Mouse (Mus musculus) T-helper 17 cell (primary cell): Measurements from ENCODE around the gene Coro2b.

Experiments
- in situ Hi-C, 2 experiments: fragments of 300-600 bp; cut with MboI, MseI; formaldehyde crosslinking; loops; 1 replicate in 1 of 2; 2 replicates in 1 of 2; pipeline ENCODE4 v1.15.1; 2025; ENCODE audit warnings: high pct_unique_total_duplicates in 2 of 2

Coro2b gene

DNA sequence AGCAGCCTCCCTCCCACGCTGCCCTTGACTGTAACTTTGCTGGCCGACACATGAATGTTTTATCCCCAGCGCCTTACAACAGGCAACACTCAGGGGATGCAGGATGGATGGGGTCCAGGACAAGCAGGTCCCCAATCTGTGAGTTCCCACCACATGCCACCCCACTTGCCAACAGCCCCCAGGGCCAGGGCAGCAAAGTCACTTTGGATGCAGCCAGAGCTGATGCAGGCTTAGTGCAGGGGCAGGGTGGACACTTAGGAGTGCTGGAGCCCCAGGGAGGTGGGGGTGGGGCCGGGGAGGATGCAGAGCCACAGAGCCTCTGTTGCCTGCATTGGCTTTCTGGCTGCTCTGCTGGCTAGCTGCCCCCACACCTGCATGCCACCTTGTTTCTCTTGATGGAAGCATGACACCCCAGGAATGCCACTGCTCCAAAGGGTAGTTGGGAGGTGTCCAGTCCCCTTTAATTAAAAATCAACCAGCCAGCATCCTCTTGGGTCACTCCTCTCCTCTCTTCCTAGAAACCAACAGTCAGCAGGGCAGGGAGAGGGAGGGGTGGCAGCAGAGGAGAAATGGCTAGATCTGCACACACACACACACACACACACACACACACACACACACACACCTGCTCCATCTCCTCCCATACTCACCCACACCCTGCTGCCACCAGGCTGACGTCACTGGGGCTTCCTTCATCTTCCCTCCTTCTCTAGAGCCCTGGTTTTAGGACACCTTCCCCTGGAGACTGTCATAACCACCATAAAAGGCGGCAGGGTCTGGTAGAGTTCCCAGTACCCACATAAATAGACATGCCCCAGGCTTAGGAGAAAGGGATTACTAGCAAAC is 19.5 kb downstream of the Coro2b start:
- in situ Hi-C loops: no loop called here

DNA sequence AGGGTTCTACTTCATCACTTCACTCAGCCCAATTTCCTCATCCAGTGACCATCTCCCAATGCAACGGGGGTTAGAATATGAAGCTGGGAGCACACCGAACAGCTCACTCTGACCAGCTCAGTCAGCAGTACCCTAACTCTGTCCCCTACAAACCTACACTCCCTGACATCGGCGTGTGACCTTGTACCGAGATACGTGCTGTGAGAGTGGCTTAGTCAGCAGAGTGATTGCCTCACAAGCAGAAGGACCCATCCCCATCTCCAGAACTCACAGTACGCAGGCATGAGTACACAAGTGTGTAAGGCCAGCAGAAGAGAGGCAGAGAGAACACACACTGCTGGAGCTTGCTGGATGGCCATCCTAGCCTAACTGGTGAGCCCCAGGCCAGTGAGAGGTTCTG is 21.7 kb downstream of the Coro2b start:
- in situ Hi-C loops: no loop called here

DNA sequence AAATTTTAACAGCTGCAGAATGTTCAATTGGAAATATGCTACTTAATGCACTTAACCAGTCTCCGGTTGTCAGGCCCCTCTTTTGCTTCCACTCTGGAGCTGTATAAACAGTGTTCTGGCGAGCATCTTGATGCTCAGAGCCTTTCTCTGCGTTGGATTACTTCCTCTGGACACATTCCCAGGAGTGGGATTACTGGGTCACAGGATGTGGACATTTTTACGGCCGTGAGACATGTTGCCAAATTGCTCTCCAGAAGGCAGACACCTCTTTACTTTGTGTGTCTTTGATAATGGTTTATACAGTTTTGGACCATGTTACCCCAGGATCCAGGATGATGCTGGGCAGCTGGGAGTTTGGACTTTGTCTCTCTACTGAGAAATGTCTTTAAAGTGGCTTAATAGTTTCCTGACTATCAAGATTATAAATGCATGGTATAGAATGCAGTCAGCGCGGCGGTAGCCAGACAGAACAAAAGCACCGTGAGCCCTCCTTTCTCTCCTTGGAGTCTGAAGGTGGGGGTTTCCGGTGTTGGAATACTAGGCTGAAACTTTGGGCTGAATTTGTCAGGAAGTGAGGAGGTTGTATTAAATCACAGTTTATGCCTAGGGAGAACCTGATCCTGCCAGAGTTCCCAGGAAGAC is 23.2 kb downstream of the Coro2b start:
- in situ Hi-C loops: loop anchor here in 1 of 2 experiments (5.0 kb wide), 2 partner anchors 1209 to 1279 kb away; no protein-coding TSS in a partner anchor

DNA sequence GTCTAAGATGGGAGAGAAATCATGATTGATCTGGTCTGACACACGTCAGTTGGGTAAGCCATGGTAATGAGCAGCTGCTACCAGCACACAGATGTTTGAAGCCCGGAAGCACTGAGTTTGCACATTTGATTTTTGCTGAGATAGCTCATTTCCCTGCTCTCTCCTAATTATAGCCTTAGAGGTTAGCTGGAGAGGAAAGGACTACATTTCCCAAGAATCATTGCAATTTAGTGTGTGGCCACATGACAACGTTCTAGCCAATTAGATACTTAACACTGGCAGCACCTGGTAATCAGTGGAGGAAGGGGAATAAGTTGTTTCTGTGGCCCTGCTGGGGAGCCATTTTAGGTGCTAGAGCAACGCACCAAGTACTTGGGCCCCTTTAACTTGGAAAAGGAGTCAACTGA is 26.3 kb downstream of the Coro2b start:
- in situ Hi-C loops: loop anchor here in 1 of 2 experiments (5.0 kb wide), 2 partner anchors 1212 to 1282 kb away; no protein-coding TSS in a partner anchor

DNA sequence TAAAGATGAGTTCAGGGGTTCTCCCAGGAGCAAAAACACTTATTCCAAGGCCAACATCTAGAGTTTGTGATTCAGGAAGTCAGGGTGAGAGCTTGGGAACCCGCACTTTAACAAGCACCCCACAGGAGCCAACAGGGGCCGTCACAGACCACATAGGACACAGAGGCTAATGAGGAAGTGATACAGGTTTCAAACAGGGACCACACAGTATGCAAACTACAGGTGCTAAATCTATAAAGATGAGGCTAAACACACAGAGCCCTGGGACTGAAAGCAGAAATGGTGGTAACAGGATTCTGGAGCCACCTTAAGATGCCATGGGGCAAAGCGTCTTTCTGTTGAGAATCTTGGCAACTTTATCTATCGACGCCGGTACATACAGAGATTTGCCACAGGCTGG is 27.2 kb downstream of the Coro2b start:
- in situ Hi-C loops: loop anchor here in 1 of 2 experiments (5.0 kb wide), 2 partner anchors 1213 to 1283 kb away; no protein-coding TSS in a partner anchor

DNA sequence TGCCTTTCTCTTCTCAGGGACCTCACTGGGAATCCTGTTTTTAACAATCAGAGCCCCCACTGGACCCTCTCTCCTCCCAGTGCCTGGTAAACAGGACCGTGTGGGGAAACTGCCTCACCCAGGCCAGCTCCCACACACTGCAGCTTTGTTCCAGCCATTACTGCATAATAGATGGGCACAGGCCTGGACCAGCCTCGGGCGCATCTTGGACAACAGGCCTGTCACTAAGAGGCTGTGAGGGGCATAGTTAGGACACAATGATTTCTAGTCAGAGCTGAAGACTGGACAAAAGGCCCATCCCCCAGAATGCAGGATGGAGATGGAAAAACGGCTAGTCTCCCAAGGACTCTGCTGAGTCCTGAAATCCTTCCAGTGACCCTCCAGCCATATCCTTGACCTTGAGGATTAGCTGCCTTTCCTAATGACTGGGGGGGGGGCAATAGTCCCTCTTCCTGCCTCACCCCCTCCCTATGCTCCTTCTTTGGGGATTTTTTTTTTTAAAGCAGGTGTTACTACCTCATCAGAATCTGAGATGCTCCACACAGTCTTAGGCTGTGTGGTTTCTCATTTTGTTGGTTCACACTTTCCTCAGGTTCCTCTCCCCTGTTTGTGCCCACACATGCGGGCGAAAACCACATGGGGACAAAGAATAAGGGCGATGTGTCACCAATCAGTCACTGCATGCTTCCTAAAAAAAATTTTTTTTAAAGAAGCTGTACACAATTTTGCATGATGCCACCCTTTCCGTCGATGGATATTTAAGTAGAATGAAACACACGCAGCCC is 27.9 kb downstream of the Coro2b start:
- in situ Hi-C loops: no loop called here

DNA sequence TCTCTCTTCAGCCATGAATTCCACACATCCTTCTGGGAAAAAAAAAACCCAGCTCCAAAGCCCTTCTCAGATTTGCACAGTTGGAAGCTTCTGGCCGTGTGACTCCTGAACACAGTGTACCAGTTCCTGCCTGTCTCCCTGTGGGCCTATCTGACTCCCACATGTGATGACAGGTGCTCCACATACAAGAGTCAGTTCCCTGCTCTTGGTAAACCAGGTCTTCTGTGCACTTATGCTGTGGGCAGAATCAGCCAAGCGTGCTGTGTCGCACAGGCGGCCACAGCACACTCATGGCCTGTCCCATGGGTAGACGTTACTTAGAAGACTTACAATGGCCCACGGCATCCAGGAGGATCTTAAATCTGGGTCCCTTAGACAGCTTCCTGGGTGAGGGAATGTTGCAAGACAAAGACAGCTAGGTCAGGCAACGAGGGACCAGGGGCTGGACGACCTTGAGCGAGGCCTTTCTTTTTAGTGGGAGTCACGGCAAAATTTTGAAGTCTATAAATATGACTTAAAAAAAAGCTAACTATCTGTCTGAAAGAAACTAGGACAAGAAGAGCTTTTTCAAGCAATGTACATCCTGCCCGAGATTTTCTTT is 30.3 kb downstream of the Coro2b start:
- in situ Hi-C loops: no loop called here

DNA sequence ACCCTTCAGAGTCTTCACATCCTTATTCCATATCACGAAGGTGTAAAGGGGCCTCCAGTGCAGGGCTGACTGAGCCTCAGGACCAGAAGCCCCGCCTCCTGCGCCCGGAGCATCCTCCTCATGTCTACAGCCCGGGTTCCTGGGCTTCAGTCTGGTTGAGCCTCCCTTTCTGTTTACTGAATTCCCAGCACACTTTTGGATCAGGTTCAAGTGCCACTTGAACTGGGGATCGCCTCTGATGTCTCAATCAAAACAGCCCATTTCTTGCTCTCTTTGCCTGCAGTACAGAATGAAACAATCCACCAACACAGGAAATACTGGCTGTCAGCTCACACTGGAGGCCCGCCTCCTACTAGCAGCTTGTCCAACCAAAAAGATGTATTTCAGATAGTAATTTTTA is 32.7 kb downstream of the Coro2b start:
- in situ Hi-C loops: no loop called here

DNA sequence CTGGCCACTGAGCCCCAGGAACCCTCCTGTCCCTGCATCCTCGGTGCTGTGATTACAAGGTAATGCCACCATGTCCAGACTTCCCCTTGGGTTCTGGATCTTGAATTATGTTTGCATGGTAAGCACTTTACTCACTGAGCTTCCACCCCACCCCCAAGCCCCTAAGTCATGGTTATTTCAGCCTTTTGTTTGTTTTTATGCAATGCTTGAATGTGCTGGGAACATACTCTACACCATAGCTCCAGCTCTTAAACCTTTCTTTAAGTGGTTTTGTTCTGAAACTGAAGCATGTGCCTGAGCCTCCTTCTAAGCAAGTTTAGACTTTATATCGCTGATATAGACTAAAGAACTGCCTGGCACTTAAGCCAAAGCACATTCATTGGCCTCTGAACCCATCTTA is 34.5 kb downstream of the Coro2b start:
- in situ Hi-C loops: no loop called here

DNA sequence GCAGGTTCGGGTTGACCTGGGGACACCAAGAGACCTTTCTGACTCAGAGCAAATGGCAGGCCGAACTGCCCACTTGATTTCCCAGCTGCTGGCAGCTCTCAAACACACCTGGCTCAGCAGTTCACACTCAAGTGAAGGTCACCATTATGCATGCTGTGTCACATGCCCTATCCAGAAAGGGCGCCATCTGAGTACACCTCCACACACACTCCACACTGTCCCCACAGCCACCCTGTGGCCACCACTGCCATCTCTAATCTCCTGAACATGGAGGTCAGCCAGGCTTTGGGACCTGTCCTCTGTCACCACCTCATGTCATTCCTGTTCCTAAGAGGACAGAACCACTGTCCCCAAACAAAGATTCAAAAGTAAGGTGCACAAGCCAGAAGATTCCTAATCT is 35.3 kb downstream of the Coro2b start:
- in situ Hi-C loops: no loop called here

DNA sequence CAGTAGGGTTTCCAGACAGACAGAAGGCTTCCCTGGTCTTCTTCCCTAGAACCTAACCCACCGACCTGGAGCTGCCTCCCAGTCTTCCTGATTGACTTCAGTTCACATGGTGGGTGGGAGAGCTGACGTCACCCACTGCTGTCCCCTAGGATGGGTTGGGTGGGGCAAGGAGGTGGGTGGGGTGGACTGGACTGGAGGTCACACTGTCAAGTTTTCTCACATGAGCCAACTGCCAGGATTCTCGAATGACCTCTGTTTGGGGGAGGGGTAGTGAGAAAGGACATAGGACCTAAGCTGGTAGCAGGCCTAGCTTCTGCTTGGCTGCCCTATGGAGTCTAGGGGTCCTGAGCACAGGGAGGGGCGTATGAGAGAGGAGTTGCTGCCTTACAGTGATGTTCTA is 36.8 kb downstream of the Coro2b start:
- in situ Hi-C loops: no loop called here

DNA sequence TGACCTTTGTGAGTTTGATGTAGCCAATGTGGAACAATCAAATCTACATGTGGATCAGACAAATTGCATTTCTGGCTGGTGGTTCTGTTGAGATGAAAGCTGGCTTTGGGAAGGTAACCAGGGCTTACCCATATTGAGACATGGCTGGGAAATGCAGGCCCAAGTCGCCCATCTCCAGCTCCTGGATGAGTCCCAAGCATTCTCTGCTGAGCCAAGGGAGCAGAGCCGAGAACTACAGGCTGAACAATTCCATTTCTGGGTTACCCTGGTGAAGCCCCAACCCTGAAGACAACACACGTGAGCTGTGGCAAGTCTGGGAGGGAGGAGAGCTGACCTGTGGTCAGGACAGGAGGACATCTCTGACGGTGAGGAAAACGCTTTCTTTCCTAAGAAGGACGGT is 37.9 kb downstream of the Coro2b start:
- in situ Hi-C loops: no loop called here

DNA sequence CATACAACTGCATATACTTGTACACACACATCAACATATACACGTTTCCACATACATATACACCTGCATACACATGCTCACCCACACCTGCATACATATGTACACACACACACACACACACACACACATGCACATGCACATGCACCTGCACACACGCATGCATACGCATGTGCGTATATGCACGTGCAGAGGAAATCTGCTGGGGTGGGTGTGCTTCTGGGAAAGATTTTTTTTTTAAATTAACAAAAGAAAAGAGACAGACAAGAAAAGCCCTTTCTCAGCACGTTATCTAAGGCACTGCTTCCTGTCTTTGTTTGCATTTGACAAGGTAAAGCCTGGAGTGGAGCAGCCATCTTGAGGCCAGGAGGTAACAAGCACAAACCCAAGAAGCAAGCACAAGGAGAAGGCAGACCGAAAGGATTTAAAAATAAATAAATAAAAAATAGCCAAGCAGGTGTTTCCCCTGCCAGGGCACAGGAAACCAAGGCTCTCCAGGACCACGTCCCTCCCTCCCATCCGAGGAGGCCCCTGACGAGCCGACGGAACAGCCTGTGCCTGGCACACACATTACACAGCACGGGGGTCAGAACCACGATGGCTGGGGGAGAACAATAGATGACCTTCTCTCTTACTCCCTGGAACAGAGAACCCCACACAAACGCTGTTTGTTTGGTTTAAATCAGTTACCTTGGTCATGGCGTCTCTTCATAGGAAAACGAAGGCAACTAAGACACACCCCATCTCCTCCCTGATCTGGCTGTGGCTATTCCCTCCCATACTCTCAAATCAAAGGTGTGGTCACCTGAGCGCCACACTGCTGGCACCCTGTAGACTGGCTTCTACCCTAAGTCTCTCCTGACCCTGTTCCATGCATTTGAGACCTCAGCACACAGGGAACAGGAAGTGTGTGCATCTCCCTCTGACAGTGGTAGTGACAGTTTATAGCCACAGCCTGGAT is 39.4 kb downstream of the Coro2b start:
- in situ Hi-C loops: no loop called here

DNA sequence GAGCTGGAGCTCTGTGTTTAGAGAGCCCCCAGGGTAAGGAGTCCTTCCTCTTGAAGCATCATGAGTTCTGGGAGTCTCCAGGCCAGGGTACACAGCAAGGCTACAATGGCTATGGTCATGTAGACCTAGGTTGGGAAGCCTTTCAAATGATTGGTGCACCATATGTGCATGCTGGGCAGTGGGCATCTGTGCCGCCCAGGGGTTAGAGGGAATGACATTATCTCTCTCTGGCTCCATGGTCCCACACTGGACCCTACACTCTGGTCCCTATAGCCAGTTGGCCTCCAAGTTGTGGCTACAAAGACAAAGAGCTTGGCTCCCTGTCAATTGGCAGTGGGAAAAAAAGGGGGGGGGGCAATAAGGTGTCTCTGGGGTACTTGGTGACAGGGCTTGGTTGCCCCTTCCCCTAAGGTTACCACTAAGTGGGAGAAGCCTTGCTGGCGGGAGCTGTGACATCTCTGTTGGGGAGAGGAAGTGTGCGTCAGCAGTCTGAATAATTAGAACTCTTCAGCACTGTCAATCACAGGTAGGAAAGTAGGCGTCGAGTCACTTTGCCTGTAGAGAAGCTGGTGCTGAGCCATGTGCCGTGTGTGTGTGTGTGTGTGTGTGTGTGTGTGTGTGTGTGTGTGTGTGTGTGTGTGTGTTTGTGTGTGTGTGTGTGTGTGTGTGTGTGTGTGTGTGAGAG is 44.4 kb downstream of the Coro2b start:
- in situ Hi-C loops: no loop called here

DNA sequence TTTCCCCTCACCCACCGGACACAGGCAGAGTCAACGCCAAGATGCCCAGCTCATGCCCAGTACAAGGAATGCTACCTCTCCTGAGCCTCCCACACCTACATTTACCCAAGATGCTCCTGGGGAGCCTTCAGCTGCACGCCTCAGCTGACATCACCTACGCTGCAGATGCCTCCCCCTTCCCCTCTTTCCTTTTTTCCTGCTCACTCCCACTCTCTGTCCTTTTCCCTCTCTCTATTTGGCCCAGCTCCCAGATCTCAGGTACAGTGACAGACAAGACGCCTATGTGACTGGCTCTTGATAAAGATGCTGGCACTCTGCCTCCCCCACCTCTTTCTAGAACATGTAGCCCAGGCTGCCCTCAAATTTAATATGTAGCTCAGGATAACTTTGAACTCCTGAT is 45.2 kb downstream of the Coro2b start:
- in situ Hi-C loops: no loop called here

DNA sequence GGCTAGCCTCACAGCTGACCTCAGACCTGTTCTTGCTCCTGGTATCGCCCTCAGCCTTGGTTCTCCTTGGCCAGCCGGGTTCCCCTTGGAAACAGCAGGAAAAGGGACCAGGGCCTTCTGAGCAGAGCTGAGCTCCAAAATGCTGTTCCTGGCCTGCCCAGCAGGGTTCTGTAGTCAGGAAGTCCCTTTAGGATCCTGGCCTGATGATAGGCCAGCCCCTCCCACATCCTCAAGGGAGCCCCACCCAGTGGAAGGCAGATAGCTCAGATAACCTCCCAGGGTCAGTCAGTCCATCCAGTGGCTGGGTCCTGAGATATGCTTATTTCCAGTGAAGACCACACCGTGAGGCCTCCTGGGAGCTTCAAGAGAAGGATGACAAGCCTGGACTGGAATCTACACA is 45.7 kb downstream of the Coro2b start:
- in situ Hi-C loops: no loop called here

DNA sequence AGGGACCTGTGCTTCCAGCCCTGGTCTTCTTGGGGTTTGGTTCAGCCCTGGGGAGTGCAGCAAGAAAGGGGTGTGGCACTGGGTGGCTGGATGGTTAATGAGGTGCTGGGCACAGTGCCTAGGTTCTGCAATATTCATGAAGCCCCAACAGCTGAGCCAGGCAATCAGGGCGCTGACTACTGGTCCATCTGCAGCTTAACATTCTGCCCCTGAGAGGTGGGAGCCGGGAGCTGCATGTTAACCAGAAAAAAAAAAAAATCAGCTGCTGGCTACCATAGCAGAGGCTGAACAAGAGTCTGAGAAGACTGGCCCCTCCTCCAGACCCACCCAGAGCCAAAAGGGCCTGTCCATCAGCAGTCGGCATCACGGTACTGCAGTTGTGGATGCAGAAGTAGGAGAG is 52.7 kb downstream of the Coro2b start:
- in situ Hi-C loops: no loop called here

DNA sequence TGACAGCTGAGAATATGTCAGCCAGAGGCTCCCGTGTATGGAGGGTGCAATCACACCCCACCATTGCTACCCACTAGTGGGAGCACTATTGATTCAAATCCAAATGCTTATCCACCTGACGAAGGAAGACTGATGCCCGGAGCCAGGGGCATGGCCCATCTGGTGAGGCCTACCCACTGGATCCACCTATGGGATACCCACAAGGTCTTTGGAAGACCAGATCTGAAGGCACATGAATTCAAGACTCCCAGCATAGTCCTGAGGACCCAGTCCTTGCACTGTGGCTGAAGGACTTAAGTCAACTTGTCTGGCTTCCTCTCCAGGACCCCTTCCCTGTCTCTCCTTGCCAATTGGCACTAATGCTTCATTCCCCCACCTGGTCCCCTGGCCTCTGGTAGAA is 54.1 kb downstream of the Coro2b start:
- in situ Hi-C loops: no loop called here

DNA sequence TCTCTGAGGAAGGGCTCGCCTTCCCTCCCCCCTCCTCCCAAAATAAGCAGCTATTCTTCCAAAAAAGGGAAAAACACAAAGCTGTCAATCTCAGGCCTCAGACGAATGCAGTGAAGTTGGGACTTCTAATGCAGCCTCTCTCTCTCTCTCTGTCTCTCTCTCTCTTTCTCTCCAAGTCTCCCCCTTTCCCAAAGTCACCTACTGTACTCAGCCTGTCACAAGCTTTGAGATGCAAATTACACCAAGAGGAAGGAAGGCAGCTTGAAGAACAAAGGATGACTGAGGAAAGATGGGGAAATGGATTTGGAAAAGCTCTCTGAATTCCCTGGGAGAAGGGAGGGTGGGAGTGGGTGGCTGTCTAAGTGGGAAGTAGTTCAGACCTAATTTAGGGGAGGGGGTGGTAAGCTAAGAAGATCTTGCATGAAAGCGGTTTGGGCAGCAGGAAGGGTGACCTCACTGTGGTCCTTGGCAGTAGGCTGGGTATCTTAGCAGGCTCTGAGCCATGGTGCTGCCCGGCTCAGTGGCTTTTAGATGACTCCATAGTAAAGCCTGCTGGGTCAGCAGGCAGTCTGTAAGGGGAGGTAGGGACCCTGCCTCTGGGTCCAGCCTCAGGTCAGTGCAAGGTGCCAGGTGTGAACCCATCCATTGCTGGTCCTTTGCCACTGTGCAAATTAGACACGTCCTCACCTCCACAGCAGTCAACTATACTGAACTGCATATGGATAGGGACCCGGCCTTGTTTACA is 55.8 kb downstream of the Coro2b start:
- in situ Hi-C loops: no loop called here
